In genomic region chr13:91756230-91756629, GRCm38 (mm10) we compare ENCODE assay signal across 24 mouse cellular contexts. TPM values are rescaled to one million over a fixed set of nuclear protein-coding genes. Genes with fewer than 3 reads are reported as not detected.
DNase-seq lines count a peak whose midpoint lies in the region; ATAC-seq and TF ChIP-seq lines count a peak whose summit lies in the region.
"Had no signal": no experiment of that assay in that cellular context is flagged by ENCODE, and none has a peak within 500 bp of the region (broad histone marks: within the 10 kb centered on the region; RNA-seq: fewer than 3 reads in every experiment).

No protein-coding gene starts in this region.

- H3K4me2 ChIP-seq in hindbrain, postnatal 0 days (ENCODE audit: low read depth, low read length): no peak overlapping the region
- no peak overlapping the region for H3K4me2 ChIP-seq in hindbrain, embryonic 14.5 days (replicated peaks)
- H3K4me2 ChIP-seq in neural tube, embryonic 15.5 days: no peak overlapping the region
- H3K4me2 ChIP-seq: embryonic facial prominence, embryonic 13.5 days; hindbrain, embryonic 15.5 days; limb, embryonic 12.5 days; neural tube, embryonic 13.5 days had no signal

- no peak for TF ChIP-seq POLR2A in small intestine, adult 2 months (IDR thresholded peaks at IDR 0.05; ENCODE audit: low read depth, low read length)

- no peaks in the 10 kb centered on the region for H3K4me1 ChIP-seq in hindbrain, postnatal 0 days (ENCODE audit: insufficient read depth, low read length)
- H3K4me1 ChIP-seq in hindbrain, embryonic 14.5 days (replicated peaks; ENCODE audit: control insufficient read depth, insufficient read depth, low read length): no peaks in the 10 kb centered on the region
- H3K4me1 ChIP-seq in small intestine, adult 2 months (ENCODE audit: control insufficient read depth, insufficient read depth, insufficient read length, low read length): peaks cover 6% of the 10 kb centered on the region; the same call in 1 of the 2 replicates
- H3K4me1 ChIP-seq in neural tube, embryonic 15.5 days: no peaks in the 10 kb centered on the region
- H3K4me1 ChIP-seq: embryonic facial prominence, embryonic 13.5 days; forebrain, embryonic 10.5 days; hindbrain, embryonic 15.5 days; limb, embryonic 12.5 days; neural tube, embryonic 13.5 days had no signal

- H3K27me3 ChIP-seq in hindbrain, postnatal 0 days (ENCODE audit: insufficient read depth, low read length): no peaks in the 10 kb centered on the region
- H3K27me3 ChIP-seq in hindbrain, embryonic 14.5 days (ENCODE audit: control insufficient read depth, insufficient read depth, low read length): no peaks in the 10 kb centered on the region
- no peaks in the 10 kb centered on the region for H3K27me3 ChIP-seq in small intestine, adult 2 months (ENCODE audit: control insufficient read depth, insufficient read depth, low read length)
- H3K27me3 ChIP-seq in neural tube, embryonic 15.5 days (replicated peaks): no peaks in the 10 kb centered on the region
- H3K27me3 ChIP-seq: embryonic facial prominence, embryonic 13.5 days; hindbrain, embryonic 15.5 days; limb, embryonic 12.5 days; neural tube, embryonic 13.5 days had no signal

- H3K4me3 ChIP-seq in hindbrain, postnatal 0 days (ENCODE audit: low read length): no peak overlapping the region
- no peak overlapping the region for H3K4me3 ChIP-seq in hindbrain, embryonic 14.5 days (replicated peaks; ENCODE audit: low read length)
- no peak overlapping the region for H3K4me3 ChIP-seq in small intestine, adult 2 months (ENCODE audit: low read depth, low read length)
- no peak overlapping the region for H3K4me3 ChIP-seq in neural tube, embryonic 15.5 days (replicated peaks)
- H3K4me3 ChIP-seq: embryonic facial prominence, embryonic 13.5 days; forebrain, embryonic 10.5 days; hindbrain, embryonic 15.5 days; limb, embryonic 12.5 days; neural tube, embryonic 13.5 days had no signal

- no peak overlapping the region for H3K27ac ChIP-seq in hindbrain, postnatal 0 days
- no peak overlapping the region for H3K27ac ChIP-seq in hindbrain, embryonic 14.5 days
- H3K27ac ChIP-seq in small intestine, adult 2 months (ENCODE audit: insufficient read depth, low read depth, low read length): peak overlapping the region; percentile 15; the same call in 1 of the 2 replicates
- no peak overlapping the region for H3K27ac ChIP-seq in neural tube, embryonic 15.5 days (replicated peaks)
- H3K27ac ChIP-seq: embryonic facial prominence, embryonic 13.5 days; forebrain, embryonic 10.5 days; hindbrain, embryonic 15.5 days; limb, embryonic 12.5 days; liver, embryonic 14.5 days; neural tube, embryonic 13.5 days had no signal

- TF ChIP-seq CTCF in hindbrain, postnatal 0 days (IDR thresholded peaks at IDR 0.05; ENCODE audit: low read depth): no peak
- TF ChIP-seq CTCF in small intestine, adult 2 months (IDR thresholded peaks at IDR 0.05; ENCODE audit: extremely low read depth, insufficient read length, insufficient replicate concordance, low read depth, low read length): no peak

- ATAC-seq in hindbrain, postnatal 0 days: no peak
- ATAC-seq in hindbrain, embryonic 14.5 days (ENCODE audit: low FRiP score): no peak
- no peak for ATAC-seq in neural tube, embryonic 15.5 days (ENCODE audit: low FRiP score)
- ATAC-seq: intestine, postnatal 0 days had no signal

- H3K9ac ChIP-seq in hindbrain, postnatal 0 days (replicated peaks; ENCODE audit: low read length): no peak overlapping the region
- H3K9ac ChIP-seq in hindbrain, embryonic 14.5 days: no peak overlapping the region
- no peak overlapping the region for H3K9ac ChIP-seq in neural tube, embryonic 15.5 days (replicated peaks)
- H3K9ac ChIP-seq: embryonic facial prominence, embryonic 13.5 days; hindbrain, embryonic 15.5 days; limb, embryonic 12.5 days; liver, embryonic 14.5 days; neural tube, embryonic 13.5 days had no signal

- H3K9me3 ChIP-seq in hindbrain, postnatal 0 days (ENCODE audit: low read length): no peaks in the 10 kb centered on the region
- no peaks in the 10 kb centered on the region for H3K9me3 ChIP-seq in hindbrain, embryonic 14.5 days (ENCODE audit: control insufficient read depth, low read length)
- H3K9me3 ChIP-seq in neural tube, embryonic 15.5 days (replicated peaks): no peaks in the 10 kb centered on the region
- H3K9me3 ChIP-seq: embryonic facial prominence, embryonic 13.5 days; forebrain, embryonic 10.5 days; hindbrain, embryonic 15.5 days; limb, embryonic 12.5 days; neural tube, embryonic 13.5 days had no signal

- 73% methylated on average over 4 of the region's 4 CpGs for WGBS in hindbrain, postnatal 0 days
- WGBS in hindbrain, embryonic 14.5 days: 82% methylated on average over 4 of the region's 4 CpGs
- WGBS in small intestine, adult 2 months: 81% methylated on average over 4 of the region's 4 CpGs
- WGBS in neural tube, embryonic 15.5 days: 83% methylated on average over 4 of the region's 4 CpGs

- DNase-seq in hindbrain, postnatal 0 days (ENCODE audit: low spot score): peak; percentile 16
- no peak for DNase-seq in hindbrain, embryonic 14.5 days (ENCODE audit: low spot score)
- peak; percentile 5 for DNase-seq in urinary bladder, postnatal 14 days (ENCODE audit: low spot score)
- no peak for DNase-seq in urinary bladder, postnatal 25 days (ENCODE audit: low spot score)
- DNase-seq in adrenal gland, adult 8-10 months: peak; percentile 22
- DNase-seq in frontal cortex, adult 2 months (ENCODE audit: extremely low spot score in 1 of 2, low spot score in 1 of 2): no peak
- DNase-seq: cerebellum, adult 18-20 months; gastrocnemius, postnatal 14 days; lung, postnatal 14 days; thymus, postnatal 25 days had no signal

- H3K36me3 ChIP-seq in hindbrain, postnatal 0 days (ENCODE audit: insufficient read depth, low read length): no peaks in the 10 kb centered on the region
- no peaks in the 10 kb centered on the region for H3K36me3 ChIP-seq in hindbrain, embryonic 14.5 days (replicated peaks; ENCODE audit: control insufficient read depth, insufficient read depth)
- H3K36me3 ChIP-seq in small intestine, adult 2 months (ENCODE audit: control insufficient read depth, insufficient read depth, low read length): peaks cover 6% of the 10 kb centered on the region; the same call in 1 of the 2 replicates
- H3K36me3 ChIP-seq in neural tube, embryonic 15.5 days: no peaks in the 10 kb centered on the region
- H3K36me3 ChIP-seq: embryonic facial prominence, embryonic 13.5 days; forebrain, embryonic 10.5 days; hindbrain, embryonic 15.5 days; limb, embryonic 12.5 days; neural tube, embryonic 13.5 days had no signal

RNA-seq across cellular contexts. Expression of gene Acot12, which starts 14.9 kb away (rescaled TPM):
- 0.16 TPM in 1 of 2 replicates, not detected in the other for total RNA-seq in hindbrain, postnatal 0 days (2014; rRNA removed)
- polyA plus RNA-seq in hindbrain, postnatal 0 days (2015; fragmentation: Nextera tagmentation; extraction: Ambion mirVana): 0.55 and 0.96 TPM in 2 replicates
- 0.24 TPM in 1 of 2 replicates, not detected in the other for polyA plus RNA-seq in hindbrain, embryonic 14.5 days (2014; fragmentation: Nextera tagmentation; extraction: Ambion mirVana)
- 10 to 100 TPM in 1 of 4 experiments, 1 to 10 TPM in 1, under 1 TPM in 2; 0.41 to 11.4 (median 2.7) TPM for total RNA-seq in adrenal gland, adult 8-10 months (2022)
- 12.1 and 31.8 TPM in 2 replicates for polyA plus RNA-seq in small intestine, adult 2 months (2012; rRNA removed)
- 0.34 and 0.50 TPM in 2 replicates for polyA plus RNA-seq in frontal cortex, adult 2 months (2012; rRNA removed)
- polyA plus RNA-seq in neural tube, embryonic 15.5 days (2015; fragmentation: Nextera tagmentation; extraction: Ambion mirVana): 0.17 and 0.41 TPM in 2 replicates
- total RNA-seq: common myeloid progenitor, adult 5-6 weeks; gastrocnemius, postnatal 14 days; heart, adult 8-10 months; MEL; monocyte, adult 5-6 weeks had no signal
- polyA plus RNA-seq: forebrain, embryonic 10.5 days; heart, postnatal 0 days; hindbrain, embryonic 15.5 days; limb, embryonic 12.5 days; neural tube, embryonic 13.5 days had no signal

RNA-seq across cellular contexts. Expression of gene Zcchc9, which starts 51.3 kb away (rescaled TPM):
- total RNA-seq in hindbrain, postnatal 0 days (2014; rRNA removed): 6.7 and 10.4 TPM in 2 replicates
- 14.9 and 15.1 TPM in 2 replicates for polyA plus RNA-seq in hindbrain, postnatal 0 days (2015; fragmentation: Nextera tagmentation; extraction: Ambion mirVana)
- polyA plus RNA-seq in hindbrain, embryonic 14.5 days (2014; fragmentation: Nextera tagmentation; extraction: Ambion mirVana): 12.2 and 15.1 TPM in 2 replicates
- total RNA-seq in adrenal gland, adult 8-10 months (2022): 10 to 100 TPM; 40.2 to 55.2 (median 52.1) TPM
- 3.9 and 12.9 TPM in 2 replicates for polyA plus RNA-seq in small intestine, adult 2 months (2012; rRNA removed)
- polyA plus RNA-seq in frontal cortex, adult 2 months (2012; rRNA removed): 21.1 and 21.4 TPM in 2 replicates
- 18.7 and 19.7 TPM in 2 replicates for polyA plus RNA-seq in neural tube, embryonic 15.5 days (2015; fragmentation: Nextera tagmentation; extraction: Ambion mirVana)

Comparison
In these comparisons a context has a peak if more than half of its experiments do, and no peak if none do; other contexts are left out.
1. DNase-seq: peak in hindbrain, postnatal 0 days (single experiment), urinary bladder, postnatal 14 days (single experiment) and adrenal gland, adult 8-10 months (single experiment); none in hindbrain, embryonic 14.5 days (single experiment), urinary bladder, postnatal 25 days (single experiment) and frontal cortex, adult 2 months (0 of 2).